Mouse (Mus musculus) heart, postnatal 0 days (tissue): ENCODE measurements around the gene Wasf2. TPM values are rescaled to one million over a fixed set of nuclear protein-coding genes. Genes with fewer than 3 reads are reported as not detected.

Source experiments
- ATAC-seq: fragments of 200-750 bp; cut with Nextera tagmentation; 2 replicates; pipeline ENCODE4 v1.8.0; 2017; ENCODE audit warnings: low read depth, moderate number of reproducible peaks, moderate library complexity; ENCODE audit not compliant: insufficient read depth
- DNase-seq: peaks from one replicate; pipeline ENCODE4 v3.0.0-alpha.2; 2016; ENCODE audit warnings: low spot score
- H3K27ac ChIP-seq: fragments of 300-500 bp; sonication (generic); 2 replicates; pipeline ENCODE4 v1.5.1; 2014; ENCODE audit warnings: low read depth, mild to moderate bottlenecking
- H3K27me3 ChIP-seq: fragments of 300-500 bp; sonication (generic); 2 replicates; pipeline ENCODE4 v1.6.1; 2014; ENCODE audit warnings: low read length, mixed read lengths; ENCODE audit not compliant: control insufficient read depth, insufficient read depth
- H3K36me3 ChIP-seq: fragments of 300-500 bp; sonication (generic); replicated peaks from 2 replicates; pipeline ENCODE4 v1.6.1; 2014; ENCODE audit warnings: low read length, mixed read lengths; ENCODE audit not compliant: control insufficient read depth, insufficient read depth
- H3K4me1 ChIP-seq: fragments of 300-500 bp; sonication (generic); 2 replicates; pipeline ENCODE4 v1.6.1; 2014; ENCODE audit warnings: antibody characterized with exemption; ENCODE audit not compliant: control insufficient read depth, insufficient read depth
- H3K4me2 ChIP-seq: fragments of 300-500 bp; sonication (generic); 2 replicates; pipeline ENCODE4 v1.6.1; 2014; ENCODE audit warnings: low read depth, mild to moderate bottlenecking, low read length, moderate library complexity
- H3K4me3 ChIP-seq: fragments of 300-500 bp; sonication (generic); 2 replicates; pipeline ENCODE4 v1.5.1; 2014; ENCODE audit warnings: low read depth, low read length
- H3K9ac ChIP-seq: fragments of 300-500 bp; sonication (generic); replicated peaks from 2 replicates; pipeline ENCODE4 v1.6.1; 2014; ENCODE audit warnings: low read depth, low read length, mixed read lengths
- H3K9me3 ChIP-seq: fragments of 300-500 bp; sonication (generic); replicated peaks from 2 replicates; pipeline ENCODE4 v1.6.1; 2016; ENCODE audit warnings: low read length; ENCODE audit not compliant: control insufficient read depth
- CTCF ChIP-seq: IDR thresholded peaks from 2 replicates; pipeline ENCODE4 v1.5.1; 2016; ENCODE audit warnings: antibody characterized with exemption, control low read depth, low read depth
- EP300 ChIP-seq: IDR thresholded peaks from 2 replicates; pipeline ENCODE4 v1.6.1; 2016; ENCODE audit warnings: antibody characterized with exemption, low read depth
- WGBS: fragments of 180-500 bp; shearing (Covaris S2); extraction: QIAGEN DNeasy Blood & Tissue Kit; methylation state at CpG from one replicate; pipeline ENCODE4 v1.1.7; 2014; 5-methylcytosine and 5-hydroxymethylcytosine counted together
- polyA plus RNA-seq: library from polyadenylated mRNA; unstranded; fragments of >200 nt; fragmentation: Nextera tagmentation; extraction: Ambion mirVana; gene quantifications from 2 replicates; pipeline ENCODE4 v1.2.1, GENCODE M21; 2015
- total RNA-seq: library from RNA; depleted of rRNA; stranded (reverse); fragments of >200 nt; gene quantifications from 2 replicates; pipeline ENCODE4 v1.2.3, GENCODE M21; 2014; ENCODE audit warnings: low replicate concordance

Wasf2 gene
- total and polyA plus RNA-seq, 2 experiments from 2014 or later = 54.5 to 62.4 TPM

DNA sequence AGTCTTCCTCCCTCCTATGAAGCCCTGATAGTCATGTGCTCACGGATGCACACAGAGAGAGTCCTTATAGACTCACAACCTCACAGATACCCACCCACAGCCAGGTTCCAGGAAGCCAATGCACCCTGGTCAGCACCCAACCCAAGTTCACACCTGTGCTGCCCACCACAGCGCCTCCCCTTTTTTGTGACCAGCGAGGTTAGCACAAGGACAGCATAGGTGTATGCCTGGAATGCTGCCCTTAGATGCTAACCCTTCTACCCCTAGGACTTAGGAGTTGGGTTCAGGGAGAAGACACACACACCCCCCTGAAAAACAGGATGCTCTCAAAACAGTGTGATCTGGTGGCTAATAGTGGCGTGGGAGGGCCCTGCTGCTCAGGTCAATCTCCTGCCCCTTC lies 40.5 kb upstream of the Wasf2 start:
- no peaks in the 10 kb centered on the region for H3K9me3 ChIP-seq
- H3K4me1 ChIP-seq = peaks cover 72% of the 10 kb centered on the region
- no peaks in the 10 kb centered on the region for H3K27me3 ChIP-seq
- no peak overlapping the region for H3K4me2 ChIP-seq
- no peaks in the 10 kb centered on the region for H3K36me3 ChIP-seq
- H3K9ac ChIP-seq = 0 out of 2 replicates have a peak overlapping the region, but pooled peaks have one; percentile 19
- TF ChIP-seq EP300 = no peak
- no peak for TF ChIP-seq CTCF
- peak overlapping the region; percentile 90 for H3K27ac ChIP-seq
- ATAC-seq = no peak
- H3K4me3 ChIP-seq = no peak overlapping the region
- WGBS = 72% methylated on average over 4 of the region's 4 CpGs
- no peak for DNase-seq

DNA sequence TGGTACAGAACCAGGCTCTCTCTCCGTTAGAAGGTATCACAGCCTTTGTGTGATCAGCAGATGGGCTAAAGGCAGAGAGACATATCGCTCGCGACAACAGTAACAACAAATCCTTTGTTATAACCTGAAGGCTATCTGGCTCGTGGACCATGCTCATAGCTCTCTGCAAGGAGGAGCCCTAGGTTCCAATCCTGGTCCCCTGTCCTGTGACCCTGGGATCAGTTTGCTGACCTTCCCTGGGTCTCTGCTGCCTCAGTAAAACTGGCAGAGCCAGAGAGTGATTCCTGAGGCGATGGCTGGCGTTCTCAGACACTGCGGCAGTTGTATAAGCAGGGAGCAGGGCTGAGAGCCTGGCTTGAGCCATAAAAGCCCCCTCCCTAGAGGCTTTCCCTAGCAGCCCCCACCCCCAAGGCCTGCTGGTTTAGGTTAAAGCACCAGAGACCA lies 40.0 kb upstream of the Wasf2 start:
- 26% methylated on average over 8 of the region's 8 CpGs for whole genome bisulfite sequencing
- ATAC-seq = no peak

GRCm38 (mm10) chr4:133090720-133091458 lies 39.4 kb upstream of the Wasf2 start:
- no peaks in the 10 kb centered on the region for H3K9me3 ChIP-seq
- H3K4me1 ChIP-seq = peaks cover 72% of the 10 kb centered on the region
- 7% methylated on average over 18 of the region's 18 CpGs for WGBS
- DNase-seq (peak; percentile 70), ATAC-seq (peak; percentile 7)
- H3K4me3 ChIP-seq = no peak overlapping the region
- peak overlapping the region; percentile 90 for H3K27ac ChIP-seq
- peak overlapping the region; percentile 19; the same call in 1 of the 2 replicates for H3K9ac ChIP-seq
- H3K36me3 ChIP-seq = no peaks in the 10 kb centered on the region
- no peaks in the 10 kb centered on the region for H3K27me3 ChIP-seq
- no peak for TF ChIP-seq CTCF
- 0 out of 2 replicates have a peak, but pooled peaks have one; percentile 60 for TF ChIP-seq EP300
- peak overlapping the region; percentile 8; the same call in 1 of the 2 replicates for H3K4me2 ChIP-seq

More for the DNA sequence above, 40.0 kb upstream of the Wasf2 start:
- no peaks in the 10 kb centered on the region for H3K9me3 ChIP-seq
- H3K4me2 ChIP-seq = peak overlapping the region; percentile 8; the same call in 1 of the 2 replicates
- H3K27ac ChIP-seq = peak overlapping the region; percentile 90
- no peak for DNase-seq
- H3K4me3 ChIP-seq = no peak overlapping the region
- no peak for TF ChIP-seq EP300
- no peak for TF ChIP-seq CTCF
- H3K27me3 ChIP-seq = no peaks in the 10 kb centered on the region
- H3K4me1 ChIP-seq = peaks cover 72% of the 10 kb centered on the region
- H3K9ac ChIP-seq = peak overlapping the region; percentile 19; the same call in 1 of the 2 replicates
- no peaks in the 10 kb centered on the region for H3K36me3 ChIP-seq

- ATAC-seq = no peak; the same call in 1 of the 2 replicates
- H3K9ac ChIP-seq = no peak overlapping the region
- 18% methylated on average over 4 of the region's 4 CpGs for WGBS
These were observed 38.9 kb upstream of the Wasf2 start for GRCm38 (mm10) chr4:133091459-133091785.

DNA sequence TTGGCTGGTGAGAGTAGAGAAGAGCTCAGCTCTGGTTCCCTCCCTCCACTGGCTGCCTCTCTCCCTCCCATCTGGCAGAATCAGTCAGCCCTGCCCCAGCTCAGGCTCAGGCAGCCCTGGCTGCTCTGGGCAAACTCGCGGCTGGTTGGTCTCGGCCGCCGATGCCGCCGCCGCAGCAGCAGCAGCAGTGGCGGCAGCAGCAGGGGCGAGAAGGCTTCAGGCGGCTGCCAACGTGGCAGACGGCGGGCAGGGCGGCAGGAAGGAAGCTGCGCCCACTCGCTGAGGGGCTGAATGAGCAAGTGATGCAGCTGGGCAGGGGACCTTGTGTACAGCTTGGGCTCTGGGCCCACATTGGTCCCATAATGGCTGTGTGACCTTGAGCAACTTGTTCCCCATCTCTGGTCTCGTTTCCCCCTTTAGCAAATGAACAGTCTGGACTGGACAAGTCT lies 37.8 kb upstream of the Wasf2 start:
- peak; percentile 70 for DNase-seq

More at GRCm38 (mm10) chr4:133091459-133091785, 38.9 kb upstream of the Wasf2 start:
- Histone ChIP-seq H3K27me3 (no peaks in the 10 kb centered on the region), H3K4me1 (peaks cover 72% of the 10 kb centered on the region), H3K4me2 (no peak overlapping the region), H3K36me3 (no peaks in the 10 kb centered on the region), H3K9me3 (no peaks in the 10 kb centered on the region), H3K27ac (peak overlapping the region; percentile 90), H3K4me3 (no peak overlapping the region)
- no peak for DNase-seq
- TF ChIP-seq CTCF (no peak), EP300 (no peak)

More for the DNA sequence above, 37.8 kb upstream of the Wasf2 start:
- Histone ChIP-seq H3K27ac (peak overlapping the region; percentile 90), H3K27me3 (no peaks in the 10 kb centered on the region), H3K9ac (no peak overlapping the region), H3K4me2 (peak overlapping the region; percentile 47), H3K36me3 (no peaks in the 10 kb centered on the region), H3K9me3 (no peaks in the 10 kb centered on the region), H3K4me1 (peaks cover 65% of the 10 kb centered on the region), H3K4me3 (peak overlapping the region; percentile 17; the same call in 1 of the 2 replicates)
- TF ChIP-seq EP300 = no peak
- TF ChIP-seq CTCF = no peak
- peak; percentile 40 for ATAC-seq
- 4% methylated on average over 18 of the region's 18 CpGs for WGBS
